Mouse (Mus musculus) layer of hippocampus, postnatal 10 days (tissue): Measurements from ENCODE around the gene Brat1. TPM values are rescaled to one million over a fixed set of nuclear protein-coding genes. Genes with fewer than 3 reads are reported as not detected.
"Not testable (repeated sequence)": the region's sequence is repeated elsewhere in the genome, so short reads cannot be mapped to it uniquely, and the experiment has no call there.

ENCODE experiments used
- DNase-seq, 2 experiments: peaks; one replicate each; pipeline ENCODE4 v3.0.0; 2021; ENCODE audit warnings: low spot score in 2 of 2
- long read RNA-seq: library from polyadenylated mRNA; stranded (forward); transcript quantifications from one replicate; pipeline ENCODE4 v2.0.0, GENCODE M21; 2023
- total RNA-seq, 2 experiments: library from RNA; stranded (reverse); gene quantifications; 2 replicates each; pipeline ENCODE4 v1.2.3; 2021

The Brat1 gene
- 10 to 100 TPM; 27.6 to 28.5 TPM for total RNA-seq
- long read RNA-seq, partial matches to known transcripts = 7 of 14 reads
- long read RNA-seq, other reads (novel, unspliced or antisense) = 4 of 14 reads

DNA sequence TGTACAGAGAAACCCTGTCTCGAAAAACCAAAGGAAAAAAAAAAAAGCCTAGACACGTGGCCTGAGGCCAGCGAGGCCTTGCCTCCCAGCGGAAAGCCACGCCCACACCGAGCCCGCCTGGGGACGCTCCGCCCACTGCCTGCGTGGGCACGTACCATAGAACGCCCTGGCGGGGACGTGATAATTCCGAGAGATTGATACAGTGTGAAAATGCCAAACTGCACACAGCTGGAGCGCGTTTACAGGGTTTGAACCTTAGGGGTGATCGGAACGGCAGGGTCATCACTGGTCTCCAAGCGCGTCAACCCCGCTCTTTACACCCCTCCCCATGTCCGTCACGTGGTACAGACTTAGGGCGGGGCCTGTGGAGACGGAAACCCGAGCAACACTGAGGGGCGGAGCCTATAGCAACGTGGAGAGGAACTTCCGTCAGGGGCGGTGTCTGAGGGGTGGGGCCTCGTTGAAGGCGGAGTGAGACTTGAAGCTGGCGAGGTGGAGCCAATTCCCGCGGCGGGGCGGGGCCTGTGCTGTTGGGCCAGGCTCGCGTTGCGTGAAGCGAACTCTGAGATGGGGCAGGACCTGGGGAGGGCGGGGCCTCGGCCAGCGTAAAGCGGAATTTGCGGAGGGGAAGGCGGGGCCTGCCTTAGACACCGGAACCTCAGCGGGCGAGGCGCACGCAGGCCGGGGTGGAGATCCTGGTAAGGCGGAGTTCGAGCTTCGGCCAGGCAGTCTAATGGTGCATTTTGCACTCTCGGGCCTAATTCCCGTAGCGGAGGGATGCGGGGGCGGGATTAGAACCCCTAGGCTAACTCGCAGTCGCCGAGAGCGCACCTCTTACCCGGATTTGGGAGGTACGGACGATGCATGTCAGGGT lies at the start of gene Brat1:
TSS of gene Brat1 (plus strand) at position 634 of the 874 bp plus-strand sequence.
- peak; percentile 98 to 99 for DNase-seq

- DNase-seq = peak; percentile 70 to 77
These were observed 45.1 kb upstream of the Brat1 start for GRCm38 (mm10) chr5:140659607-140660272.

DNA sequence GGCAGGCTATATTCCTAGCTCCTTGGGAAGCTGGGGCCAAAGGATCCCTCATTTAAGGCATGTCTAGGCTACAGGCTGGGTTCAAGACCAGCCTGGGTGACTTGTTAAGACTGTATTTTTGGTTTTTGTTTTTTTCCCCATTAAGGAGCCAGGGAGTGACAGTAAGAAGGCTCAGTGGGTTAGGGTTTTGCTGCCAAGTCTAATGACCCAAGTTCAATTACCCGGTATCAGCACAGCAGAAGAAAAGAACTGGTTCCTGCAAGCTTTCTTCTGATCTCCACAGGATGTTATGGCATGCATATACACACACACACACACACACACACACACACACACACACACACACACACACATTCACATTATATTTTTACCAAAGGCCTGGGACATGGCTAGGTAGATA lies 44.4 kb upstream of the Brat1 start:
- DNase-seq = no peak

- no peak for DNase-seq
These were observed 43.4 kb upstream of the Brat1 start for GRCm38 (mm10) chr5:140661427-140661826.

- no peak for DNase-seq
These were observed 42.8 kb upstream of the Brat1 start for GRCm38 (mm10) chr5:140661875-140662643.

- DNase-seq = peak; percentile 64 to 71
These were observed 41.8 kb upstream of the Brat1 start for GRCm38 (mm10) chr5:140662741-140663592.

- peak; percentile 72 to 80 for DNase-seq
These were observed 41.1 kb upstream of the Brat1 start for GRCm38 (mm10) chr5:140663621-140664180.

- DNase-seq = no peak
These were observed 32.7 kb upstream of the Brat1 start for GRCm38 (mm10) chr5:140672115-140672514.

GRCm38 (mm10) chr5:140672603-140673002 lies 32.2 kb upstream of the Brat1 start:
- DNase-seq = not testable (repeated sequence)

DNA sequence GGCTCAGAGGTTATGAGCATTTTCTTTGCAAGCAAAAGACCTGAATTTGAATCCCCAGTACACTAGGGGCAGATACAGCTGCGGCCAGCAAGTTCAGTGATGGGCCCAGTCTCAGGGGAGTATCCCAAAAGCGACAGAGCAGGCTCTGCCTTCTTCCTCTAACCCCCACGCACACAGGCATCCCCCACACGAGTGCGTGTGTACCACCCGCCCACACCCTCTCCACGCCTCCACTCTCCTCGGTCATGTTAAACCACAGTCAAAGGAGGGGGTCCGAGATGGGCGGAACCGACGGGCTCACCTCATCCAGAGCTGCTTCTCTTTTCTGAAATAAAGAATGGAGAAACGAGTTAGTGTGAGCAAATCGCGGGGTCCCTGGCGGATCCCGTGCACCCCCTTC lies 30.8 kb upstream of the Brat1 start:
- DNase-seq = no peak

DNA sequence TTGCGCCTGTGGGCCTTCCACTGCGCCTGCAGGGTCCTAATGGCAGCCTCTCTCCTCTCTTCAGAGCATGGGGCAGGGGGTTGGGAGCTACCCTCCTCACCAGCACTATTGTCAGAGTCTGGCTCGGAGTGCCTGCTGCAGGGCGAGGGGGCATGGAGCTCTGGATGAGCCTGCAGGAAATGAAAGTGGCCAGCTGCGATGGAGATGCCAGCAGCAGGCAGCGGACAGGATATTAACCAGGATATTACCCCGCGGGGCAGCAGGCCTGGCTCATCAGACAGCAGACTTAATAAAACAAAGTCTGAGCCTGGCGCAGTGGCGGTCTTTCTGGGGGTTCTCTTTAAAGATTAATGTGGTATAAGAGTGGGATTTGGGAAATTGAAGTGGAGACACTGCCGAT lies 29.7 kb upstream of the Brat1 start:
- DNase-seq = no peak

GRCm38 (mm10) chr5:140675640-140676039 lies 29.2 kb upstream of the Brat1 start:
- DNase-seq = no peak

DNA sequence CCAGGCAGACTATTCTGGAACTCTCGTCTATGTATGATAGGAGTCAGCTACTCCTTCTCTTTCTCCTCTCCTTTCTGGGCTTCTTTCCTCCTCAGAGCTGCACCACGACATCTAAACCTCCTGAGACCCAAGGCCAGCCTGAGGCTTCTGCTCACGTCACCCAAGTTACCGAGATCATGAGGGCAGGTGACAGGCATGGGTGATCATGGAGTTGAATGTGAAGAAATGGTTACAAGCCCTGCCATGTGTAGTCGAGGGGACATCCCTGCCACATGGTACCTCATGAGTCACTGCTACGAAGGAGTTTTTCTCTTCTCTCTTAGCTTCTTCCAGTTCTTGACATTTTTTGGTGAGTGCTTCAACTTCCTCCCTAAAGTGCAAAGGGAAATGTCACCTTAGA lies 27.7 kb upstream of the Brat1 start:
- no peak for DNase-seq

DNA sequence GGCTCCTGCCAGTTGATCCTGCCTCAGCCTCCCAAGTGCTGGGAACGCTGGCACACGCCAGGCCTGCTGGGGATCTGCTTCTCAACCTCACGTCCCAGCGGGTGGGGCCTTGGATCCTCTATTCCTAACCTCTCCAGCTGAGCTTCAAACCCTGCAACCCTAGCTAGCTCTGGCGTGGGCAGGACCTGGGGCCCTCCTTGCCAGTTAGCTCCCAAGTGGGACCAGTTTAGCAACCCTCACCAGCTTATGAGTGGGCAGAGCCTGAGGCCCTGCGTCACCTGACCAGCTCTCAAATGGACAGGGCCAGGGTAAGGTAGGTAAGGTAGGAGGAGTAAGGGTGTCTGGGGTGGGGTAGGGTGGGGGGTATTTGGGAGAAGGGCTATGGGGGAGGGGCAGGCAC lies 24.8 kb upstream of the Brat1 start:
- DNase-seq = no peak

GRCm38 (mm10) chr5:140680950-140681349 lies 23.9 kb upstream of the Brat1 start:
- no peak for DNase-seq

GRCm38 (mm10) chr5:140682113-140682512 lies 22.7 kb upstream of the Brat1 start:
- no peak for DNase-seq

DNA sequence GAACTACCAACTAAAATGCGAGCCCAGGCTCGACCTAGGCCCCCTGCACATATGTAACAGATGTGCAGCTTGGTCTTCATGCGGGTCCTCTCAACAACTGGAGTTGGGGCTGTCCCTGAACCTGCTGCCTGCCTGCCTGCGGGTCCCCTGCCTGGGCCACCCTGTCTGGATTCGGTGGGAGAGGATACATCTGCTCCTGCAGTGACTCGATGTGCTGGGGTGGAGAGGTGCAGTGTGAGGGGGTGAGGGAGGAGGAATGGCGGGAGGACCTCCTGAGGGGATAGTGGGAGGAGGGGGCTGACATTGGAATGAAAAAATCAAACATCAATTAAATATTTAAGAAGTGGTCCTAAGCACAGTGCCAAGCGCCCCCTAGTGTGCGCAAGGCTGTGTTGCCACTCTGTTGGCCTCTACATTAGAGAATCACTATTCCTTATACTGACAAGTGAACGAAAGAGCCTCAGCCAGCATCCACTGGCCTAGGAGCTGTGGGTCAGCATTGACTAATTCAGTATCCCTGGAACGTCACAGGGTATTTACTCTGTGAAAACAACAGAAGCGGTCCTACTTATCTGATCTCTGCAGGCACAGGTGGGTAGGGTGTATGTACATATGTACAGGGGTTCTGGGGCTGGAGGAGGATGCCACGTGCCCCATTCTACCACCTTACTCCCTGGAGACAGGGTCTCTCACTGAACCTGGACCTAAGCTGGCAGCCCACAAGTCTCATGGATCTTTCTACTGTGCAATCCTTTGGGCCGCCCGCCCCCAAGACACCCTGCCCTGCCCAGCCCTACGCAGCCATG lies 20.3 kb upstream of the Brat1 start:
- peak; percentile 63 to 74 for DNase-seq

DNA sequence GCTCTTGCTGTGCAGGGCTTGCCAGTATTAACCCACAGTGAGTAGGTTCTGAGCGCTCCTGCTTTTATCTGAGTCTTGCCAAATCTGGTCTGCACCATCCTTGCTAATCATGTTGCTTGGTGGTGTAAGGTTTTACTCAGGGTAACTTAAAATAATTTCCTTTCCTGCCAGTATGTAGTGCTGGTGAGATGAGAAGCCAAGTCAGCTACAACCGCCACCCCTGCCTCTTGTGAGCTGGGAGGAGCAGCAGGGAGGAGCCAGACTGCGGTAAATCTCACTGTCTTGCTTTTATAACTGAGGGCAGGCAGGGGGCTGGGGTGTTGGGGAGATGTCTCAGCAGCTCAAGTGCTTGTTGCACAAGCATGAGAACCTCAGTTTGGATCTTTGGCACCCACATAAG lies 16.4 kb upstream of the Brat1 start:
- DNase-seq = no peak

- no peak for DNase-seq
These were observed 8.8 kb upstream of the Brat1 start for GRCm38 (mm10) chr5:140695987-140696386.
